Mouse (Mus musculus) CH12F3 (cell line): ENCODE measurements around the gene Erh.

ENCODE experiments used
- in situ Hi-C: fragments of 300-500 bp; cut with MboI; formaldehyde crosslinking; loops from 2 replicates; pipeline ENCODE4 v1.14.3; 2020; ENCODE audit warnings: low sequenced_read_pairs

Erh gene

GRCm38 (mm10) chr12:80615371-80616257, 28.5 kb downstream of the Erh start:
- in situ Hi-C loops: no loop called here

GRCm38 (mm10) chr12:80612113-80612791, 31.9 kb downstream of the Erh start:
- in situ Hi-C loops: no loop called here

- in situ Hi-C loops: no loop called here
These were observed 34.2 kb downstream of the Erh start for GRCm38 (mm10) chr12:80609928-80610327.

DNA sequence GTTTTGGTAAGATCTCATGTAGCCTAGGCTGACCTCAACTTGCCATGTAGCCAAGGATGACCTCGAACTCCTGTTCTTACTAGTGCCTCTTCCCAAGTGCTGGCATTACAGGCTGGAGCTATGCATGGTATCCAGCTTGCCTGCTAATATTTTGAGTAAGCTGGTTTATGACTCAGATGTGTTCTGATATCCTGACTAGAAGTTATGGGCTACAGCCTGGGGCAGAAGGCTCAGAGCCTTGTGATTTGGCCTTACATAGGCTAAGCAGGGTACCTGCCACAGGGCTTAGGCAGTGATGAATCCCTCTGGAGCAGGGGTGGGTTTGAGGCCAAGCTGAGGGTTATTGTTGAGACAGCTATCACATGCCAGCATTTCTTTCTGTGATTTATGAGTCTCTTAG, 35.6 kb downstream of the Erh start:
- in situ Hi-C loops: no loop called here

GRCm38 (mm10) chr12:80604218-80604617, 39.9 kb downstream of the Erh start:
- in situ Hi-C loops: no loop called here

DNA sequence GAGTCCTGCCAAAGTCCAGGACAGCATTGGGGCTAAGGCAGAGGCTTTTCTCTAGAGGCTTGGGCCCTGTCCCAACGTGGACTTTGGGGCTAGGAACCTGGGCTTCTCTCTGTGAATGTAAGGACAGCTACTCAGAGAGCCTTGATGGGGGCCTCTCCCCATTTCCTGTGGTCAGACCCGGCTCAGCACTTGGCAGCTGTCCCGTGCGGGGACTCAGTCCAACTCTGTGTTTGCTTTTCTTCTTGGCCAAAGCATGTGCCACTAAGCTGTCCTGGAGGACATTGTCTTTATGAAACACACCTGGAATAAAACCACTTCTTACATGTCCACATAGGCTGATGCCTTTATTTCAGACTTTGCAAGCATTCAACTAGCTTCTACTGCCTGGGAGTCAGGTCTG, 40.6 kb downstream of the Erh start:
- in situ Hi-C loops: no loop called here

- in situ Hi-C loops: no loop called here
These were observed 41.7 kb downstream of the Erh start for GRCm38 (mm10) chr12:80602432-80602831.

- in situ Hi-C loops: no loop called here
These were observed 42.4 kb downstream of the Erh start for GRCm38 (mm10) chr12:80601597-80602269.

DNA sequence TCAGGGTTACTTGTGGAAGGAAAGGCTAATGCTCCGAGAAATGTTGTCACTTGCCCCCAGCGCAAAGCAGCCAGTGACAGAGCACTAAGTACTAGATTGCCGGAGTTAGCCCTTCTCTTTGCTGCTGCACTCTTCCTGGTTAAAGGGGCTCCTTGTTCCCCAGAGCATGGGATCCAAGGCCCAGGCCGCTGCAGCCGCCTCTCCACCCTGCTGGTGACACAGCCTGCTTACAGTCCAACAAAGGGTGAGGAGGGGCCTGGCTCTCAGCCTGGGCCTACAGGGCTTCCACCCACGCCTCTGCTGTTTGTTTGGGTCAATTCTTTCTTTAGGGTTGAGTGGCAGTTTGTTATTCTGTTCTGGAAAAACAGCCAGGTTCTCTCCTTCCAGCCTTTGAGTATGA, 45.4 kb downstream of the Erh start:
- in situ Hi-C loops: no loop called here

GRCm38 (mm10) chr12:80598236-80598635, 45.9 kb downstream of the Erh start:
- in situ Hi-C loops: no loop called here

DNA sequence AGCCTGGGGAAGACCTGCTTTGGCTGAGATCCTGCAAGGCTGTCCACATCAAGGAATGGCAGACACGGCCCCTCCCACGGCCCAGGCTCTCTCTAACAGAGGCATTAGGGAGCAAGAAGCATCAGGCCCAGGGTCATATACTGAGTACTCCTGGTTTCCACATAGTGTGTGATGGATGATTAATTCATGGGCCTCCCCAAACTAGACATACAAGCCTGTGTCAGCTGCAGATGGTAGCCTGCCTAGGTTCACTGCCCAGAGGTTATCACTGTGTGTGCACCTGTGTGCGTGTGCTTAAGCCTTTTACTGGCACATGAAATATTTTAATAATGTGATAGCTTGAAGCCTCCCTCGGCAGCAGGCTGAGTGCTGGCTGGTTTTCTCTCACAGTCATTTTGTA, 48.2 kb downstream of the Erh start:
- in situ Hi-C loops: no loop called here

DNA sequence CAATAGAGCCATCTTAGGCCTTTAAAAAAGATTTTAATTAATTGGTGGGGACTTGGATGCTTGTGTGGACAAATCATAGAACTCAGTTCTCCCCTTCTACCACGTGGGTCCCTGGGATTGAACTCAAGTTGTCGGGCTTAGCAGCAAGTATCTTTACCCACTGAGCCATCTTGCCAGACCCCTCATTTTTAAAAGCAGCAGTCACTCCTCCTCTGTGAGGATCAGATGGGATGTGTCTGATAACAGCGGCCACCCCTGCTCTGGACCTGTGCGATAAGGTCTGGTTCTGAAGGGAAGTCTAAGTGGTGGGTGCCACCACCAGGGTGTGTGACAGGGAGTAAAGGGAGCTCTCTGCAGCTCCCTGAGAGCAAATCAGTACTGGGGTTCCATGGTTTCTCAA, 48.6 kb downstream of the Erh start:
- in situ Hi-C loops: no loop called here

DNA sequence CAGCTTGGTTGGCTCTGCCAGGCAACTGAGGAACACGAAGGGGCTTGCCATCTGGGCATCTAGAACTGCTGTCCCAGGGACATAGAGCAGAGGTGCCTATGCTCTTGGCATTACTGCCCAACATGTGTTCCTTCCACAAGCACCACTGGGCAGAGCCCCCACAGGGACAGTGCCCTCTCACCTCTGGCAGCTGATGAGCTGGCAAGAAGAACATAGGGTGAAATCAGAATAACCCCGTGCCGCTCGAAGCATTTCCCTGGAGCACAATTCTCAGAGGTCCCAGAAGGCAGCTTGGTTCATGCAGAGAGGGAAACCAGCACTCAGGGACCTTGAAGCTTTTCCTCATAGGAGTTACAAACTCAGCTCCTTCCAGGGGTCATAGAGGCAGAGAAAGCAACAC, 49.4 kb downstream of the Erh start:
- in situ Hi-C loops: no loop called here

DNA sequence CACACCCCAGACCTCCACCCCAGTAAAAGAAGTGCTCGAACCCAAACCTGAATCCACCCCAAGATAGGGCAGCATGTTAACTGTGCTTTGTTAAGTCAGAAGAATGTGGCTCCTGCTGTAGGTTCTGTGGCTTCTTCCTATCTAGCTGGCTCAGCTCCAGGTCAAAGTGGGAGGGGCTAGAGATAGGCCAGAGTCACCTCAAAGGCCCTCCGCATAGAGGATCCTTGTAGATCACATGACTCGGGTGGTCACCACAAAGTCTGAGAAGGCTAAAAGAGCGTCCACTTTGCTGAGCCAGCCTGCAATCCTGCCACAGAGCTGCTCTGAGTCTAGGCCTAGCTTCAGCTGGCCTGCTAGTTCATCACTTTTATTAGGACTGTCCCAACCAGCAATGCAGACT, 50.0 kb downstream of the Erh start:
- in situ Hi-C loops: no loop called here

DNA sequence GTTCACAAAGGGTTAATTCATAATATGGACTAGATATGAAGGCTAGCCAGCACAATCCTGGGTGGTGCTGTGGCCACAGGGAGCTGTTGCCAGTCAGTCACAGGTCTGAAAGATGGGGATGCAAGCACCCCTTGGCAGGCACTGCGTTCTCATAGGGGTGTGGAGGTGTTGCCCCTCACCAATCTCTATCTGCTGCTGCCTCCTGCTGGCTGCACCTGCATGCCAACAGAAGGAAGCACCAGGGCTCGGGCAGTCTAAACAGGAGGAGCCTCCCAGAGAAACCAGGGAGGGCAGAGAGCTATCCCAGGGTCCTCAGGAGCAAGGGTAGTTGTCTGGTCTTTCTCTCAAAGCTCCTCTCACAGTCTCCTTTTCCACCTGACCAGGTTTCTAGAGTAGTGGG, 59.2 kb downstream of the Erh start:
- in situ Hi-C loops: no loop called here
